Mouse (Mus musculus): ENCODE results near the gene Ddx56.
"Not testable (repeated sequence)": the region's sequence is repeated elsewhere in the genome, so short reads cannot be mapped to it uniquely, and the experiment has no call there.

The Ddx56 gene

GRCm38 (mm10) chr11:6261434-6262082, 6.0 kb downstream of the Ddx56 start:
- peak; percentile 40 to 58 for DNase-seq

GRCm38 (mm10) chr11:6259413-6259812, 8.2 kb downstream of the Ddx56 start:
- no peak for DNase-seq

GRCm38 (mm10) chr11:6256490-6257072, 11.0 kb downstream of the Ddx56 start:
- DNase-seq, result no peak

- DNase-seq, result not testable (repeated sequence)
Observed at GRCm38 (mm10) chr11:6254602-6255001, 13.0 kb downstream of the Ddx56 start.

- DNase-seq, result no peak
Observed at GRCm38 (mm10) chr11:6252824-6253223, 14.7 kb downstream of the Ddx56 start.

- no peak for DNase-seq
Observed at GRCm38 (mm10) chr11:6252248-6252647, 15.3 kb downstream of the Ddx56 start.

GRCm38 (mm10) chr11:6244707-6245106, 22.9 kb downstream of the Ddx56 start:
- no peak for DNase-seq

GRCm38 (mm10) chr11:6233025-6233424, 34.5 kb downstream of the Ddx56 start:
- no peak for DNase-seq

- DNase-seq, result no peak
Observed at GRCm38 (mm10) chr11:6230012-6230411, 37.6 kb downstream of the Ddx56 start, which contains the start of gene Npc1l1. Npc1l1 (minus strand) TSS chr11:6230143.

- DNase-seq, result no peak
Observed at GRCm38 (mm10) chr11:6224541-6225229, 42.9 kb downstream of the Ddx56 start.

- DNase-seq, result no peak
Observed at GRCm38 (mm10) chr11:6222187-6222586, 45.4 kb downstream of the Ddx56 start.

- no peak for DNase-seq
Observed at GRCm38 (mm10) chr11:6219967-6220366, 47.6 kb downstream of the Ddx56 start.

GRCm38 (mm10) chr11:6218189-6218896, 49.2 kb downstream of the Ddx56 start:
- no peak for DNase-seq

- DNase-seq, result peak; percentile 9 to 49
Observed at GRCm38 (mm10) chr11:6216834-6217233, 50.7 kb downstream of the Ddx56 start.

Measured in lung, adult 18-20 months (tissue).